Mouse (Mus musculus) neural tube, embryonic 11.5 days (tissue): Measurements from ENCODE around the gene Ewsr1. TPM values are rescaled to one million over a fixed set of nuclear protein-coding genes. Genes with fewer than 3 reads are reported as not detected.
"Not testable (repeated sequence)": the region's sequence is repeated elsewhere in the genome, so short reads cannot be mapped to it uniquely, and the experiment has no call there.

Experiments
- ATAC-seq: fragments of 200-750 bp; cut with Nextera tagmentation; 2 replicates; pipeline ENCODE4 v1.8.0; 2017; ENCODE audit warnings: moderate number of reproducible peaks, mild to moderate bottlenecking, moderate TSS enrichment, moderate library complexity; ENCODE audit not compliant: insufficient read depth, low FRiP score, low TSS enrichment
- DNase-seq: peaks from one replicate; pipeline ENCODE4 v3.0.0-alpha.2; 2015; ENCODE audit warnings: low spot score
- H3K27ac ChIP-seq: fragments of 300-500 bp; sonication (generic); 2 replicates; pipeline ENCODE4 v1.5.1; 2014; ENCODE audit warnings: low read depth, mild to moderate bottlenecking, low read length
- H3K27me3 ChIP-seq: fragments of 300-500 bp; sonication (generic); 2 replicates; pipeline ENCODE4 v1.6.1; 2014; ENCODE audit warnings: mild to moderate bottlenecking, low read length, mixed read lengths; ENCODE audit not compliant: control insufficient read depth, insufficient read depth
- H3K36me3 ChIP-seq: fragments of 300-500 bp; sonication (generic); 2 replicates; pipeline ENCODE4 v1.6.1; 2014; ENCODE audit warnings: mild to moderate bottlenecking, low read length, moderate library complexity, mixed read lengths; ENCODE audit not compliant: control insufficient read depth, insufficient read depth
- H3K4me1 ChIP-seq: fragments of 300-500 bp; sonication (generic); 2 replicates; pipeline ENCODE4 v1.6.1; 2014; ENCODE audit warnings: low read length, mixed read lengths; ENCODE audit not compliant: control insufficient read depth, insufficient read depth
- H3K4me2 ChIP-seq: fragments of 300-500 bp; sonication (generic); 2 replicates; pipeline ENCODE4 v1.6.1; 2014; ENCODE audit warnings: low read depth, mild to moderate bottlenecking, moderate library complexity
- H3K4me3 ChIP-seq: fragments of 300-500 bp; sonication (generic); 2 replicates; pipeline ENCODE4 v1.5.1; 2014; ENCODE audit warnings: low read depth, low read length
- H3K9ac ChIP-seq: fragments of 300-500 bp; sonication (generic); 2 replicates; pipeline ENCODE4 v1.6.1; 2014; ENCODE audit warnings: mild to moderate bottlenecking, low read length
- H3K9me3 ChIP-seq: fragments of 300-500 bp; sonication (generic); 2 replicates; pipeline ENCODE4 v1.6.1; 2016; ENCODE audit warnings: low read length; ENCODE audit not compliant: control insufficient read depth
- WGBS: fragments of 180-500 bp; shearing (Covaris S2); extraction: QIAGEN DNeasy Blood & Tissue Kit; methylation state at CpG from one replicate; pipeline ENCODE4 v1.1.7; 2014; 5-methylcytosine and 5-hydroxymethylcytosine counted together
- polyA plus RNA-seq: library from polyadenylated mRNA; unstranded; fragments of >200 nt; fragmentation: Nextera tagmentation; extraction: Ambion mirVana; gene quantifications from 2 replicates; pipeline ENCODE4 v1.2.1, GENCODE M21; 2014

Gene Ewsr1
- polyA plus RNA-seq, 1 experiment from 2014 or later, result 456 TPM

DNA sequence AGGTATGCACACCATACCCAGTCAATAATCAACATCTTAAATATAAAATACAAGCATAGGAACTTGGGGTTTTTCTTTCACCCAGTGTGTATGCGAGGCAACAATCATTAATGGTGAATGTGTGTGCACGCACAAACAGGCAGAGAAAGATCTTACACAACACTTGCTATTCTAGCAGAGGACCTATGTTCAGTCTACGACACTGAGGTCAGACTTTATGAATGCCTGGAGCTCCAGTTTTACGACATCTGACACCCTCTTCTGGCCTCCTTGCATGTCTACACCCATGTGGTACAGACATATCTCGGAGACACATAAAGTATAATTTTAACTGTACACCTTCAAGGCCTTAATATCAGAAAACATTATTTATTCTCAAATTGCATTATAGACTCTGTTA lies 22.2 kb downstream of the Ewsr1 start:
- WGBS, result 86% methylated on average over 3 of the region's 5 CpGs
- DNase-seq, H3K9me3 ChIP-seq, H3K9ac ChIP-seq, ATAC-seq, H3K27ac ChIP-seq, H3K27me3 ChIP-seq, H3K4me1 ChIP-seq, H3K4me3 ChIP-seq, H3K4me2 ChIP-seq: not testable (repeated sequence)
- H3K36me3 ChIP-seq, result peaks cover 24% of the 10 kb centered on the region

DNA sequence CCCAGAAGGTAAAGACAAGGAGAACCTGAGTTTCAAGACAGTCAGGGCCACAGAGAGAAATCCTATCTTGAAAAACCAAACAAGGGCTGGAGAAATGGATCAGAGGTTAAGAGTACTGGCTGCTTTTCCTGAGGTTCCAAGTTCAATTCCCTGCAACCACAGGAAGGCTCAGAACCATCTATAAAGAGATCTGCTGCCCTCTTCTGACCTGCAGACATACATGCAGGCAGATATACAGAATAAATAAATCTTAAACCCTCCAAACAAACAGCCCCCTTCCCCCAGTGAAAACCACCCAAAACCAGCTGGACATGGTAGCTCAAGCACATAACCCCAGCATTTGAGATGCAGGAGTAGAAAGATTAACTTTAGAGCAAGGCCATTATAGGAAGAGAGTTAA lies 23.3 kb downstream of the Ewsr1 start:
- ATAC-seq (no peak), DNase-seq (no peak)
- Histone ChIP-seq H3K4me2 (no peak overlapping the region), H3K27me3 (no peaks in the 10 kb centered on the region), H3K4me3 (no peak overlapping the region), H3K27ac (no peak overlapping the region), H3K9me3 (no peaks in the 10 kb centered on the region), H3K4me1 (no peaks in the 10 kb centered on the region), H3K36me3 (peaks cover 31% of the 10 kb centered on the region), H3K9ac (no peak overlapping the region)

DNA sequence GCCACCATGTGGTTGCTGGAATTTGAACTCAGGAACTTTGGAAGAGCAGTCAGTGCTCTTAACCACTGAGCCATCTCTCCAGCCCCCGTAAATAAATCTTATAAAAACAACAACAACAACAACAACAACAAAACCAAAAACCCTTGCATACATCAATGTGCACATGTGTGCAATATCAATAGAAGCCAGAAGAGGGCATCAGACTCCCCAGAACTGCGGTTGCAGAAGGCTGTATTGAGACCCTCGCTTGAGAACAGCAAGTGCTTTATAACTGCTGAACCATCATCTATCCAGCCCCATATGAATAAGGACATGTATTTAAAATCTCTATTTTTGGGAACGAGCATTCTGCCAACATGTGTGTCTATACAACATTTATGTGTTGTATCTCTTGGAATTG lies 24.2 kb downstream of the Ewsr1 start:
- H3K9me3 ChIP-seq, result no peaks in the 10 kb centered on the region
- DNase-seq, result no peak
- no peak overlapping the region for H3K4me2 ChIP-seq
- no peak overlapping the region for H3K9ac ChIP-seq
- no peaks in the 10 kb centered on the region for H3K4me1 ChIP-seq
- no peak overlapping the region for H3K4me3 ChIP-seq
- H3K36me3 ChIP-seq, result peaks cover 29% of the 10 kb centered on the region
- no peak overlapping the region for H3K27ac ChIP-seq
- no peak for ATAC-seq
- H3K27me3 ChIP-seq, result no peaks in the 10 kb centered on the region
- 78% methylated on average over 4 of the region's 4 CpGs for WGBS

DNA sequence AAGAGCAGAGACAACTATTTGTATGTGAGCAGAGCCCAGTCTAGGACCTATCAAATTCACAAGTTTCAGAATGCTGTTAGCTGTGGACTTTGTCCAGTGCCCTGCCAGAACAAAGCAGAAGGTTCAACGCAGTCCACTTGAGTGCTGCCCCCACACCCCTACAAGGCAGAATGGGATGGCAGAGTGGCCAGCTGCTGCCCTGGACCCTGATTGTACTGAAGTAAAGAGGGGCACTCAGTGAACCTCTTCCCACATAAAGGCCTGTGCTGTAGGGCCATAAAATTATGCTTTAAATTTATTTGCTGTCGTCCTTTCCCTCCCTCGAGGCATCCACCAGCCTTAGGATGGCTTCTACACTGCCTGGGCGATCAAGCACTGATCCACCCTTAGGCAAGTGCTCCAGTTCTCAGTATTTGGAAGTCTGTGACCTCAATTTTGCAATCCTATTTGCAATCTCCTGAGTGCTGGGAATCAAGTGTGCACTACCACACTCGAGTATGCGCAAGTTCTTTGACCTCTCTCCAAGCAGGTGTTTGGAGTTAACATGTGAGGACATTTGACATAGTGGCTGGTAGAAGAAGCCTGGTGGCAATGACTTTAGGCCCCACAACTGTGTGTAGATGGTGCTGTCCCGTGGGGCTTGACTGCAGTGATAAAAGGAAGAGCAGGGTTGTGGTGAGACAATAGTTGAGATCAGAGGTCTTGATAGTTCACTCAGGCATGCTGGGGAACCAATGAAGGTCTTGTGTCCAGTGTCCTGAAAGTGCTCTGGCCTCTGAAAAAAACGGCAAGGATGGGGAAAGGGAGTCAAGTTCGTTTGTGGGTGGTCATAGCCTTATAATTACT lies 30.7 kb downstream of the Ewsr1 start:
- Histone ChIP-seq H3K4me3 (no peak overlapping the region), H3K4me1 (peaks cover 6% of the 10 kb centered on the region), H3K36me3 (peaks cover 33% of the 10 kb centered on the region), H3K9ac (no peak overlapping the region), H3K27ac (no peak overlapping the region), H3K27me3 (peaks cover 7% of the 10 kb centered on the region), H3K4me2 (no peak overlapping the region), H3K9me3 (no peaks in the 10 kb centered on the region)
- ATAC-seq, result no peak
- DNase-seq, result no peak
- WGBS, result 87% methylated on average over 9 of the region's 9 CpGs

DNA sequence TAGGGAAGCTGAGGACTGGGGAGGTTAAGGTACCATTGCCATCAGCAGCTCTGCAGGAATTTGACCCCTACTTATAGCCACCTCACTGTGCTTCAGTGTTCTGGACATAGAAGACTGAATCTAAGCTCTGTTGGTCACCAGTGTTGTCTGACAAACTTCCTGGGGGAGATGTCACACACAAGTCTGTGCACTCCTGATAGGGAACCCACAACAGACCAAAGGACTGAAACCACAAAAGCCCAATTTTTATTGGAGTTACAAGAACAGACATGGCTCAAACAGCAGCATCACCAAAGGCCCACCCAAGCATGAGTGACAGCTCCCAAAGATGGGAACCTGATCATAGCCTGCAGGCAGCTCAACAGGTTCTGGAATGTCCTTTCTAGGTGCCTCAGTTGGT lies 32.0 kb downstream of the Ewsr1 start:
- Histone ChIP-seq H3K9me3 (no peaks in the 10 kb centered on the region), H3K4me2 (no peak overlapping the region), H3K4me3 (no peak overlapping the region), H3K9ac (no peak overlapping the region), H3K27me3 (peaks cover 20% of the 10 kb centered on the region), H3K36me3 (peaks cover 24% of the 10 kb centered on the region), H3K27ac (no peak overlapping the region), H3K4me1 (peaks cover 17% of the 10 kb centered on the region)
- ATAC-seq (no peak), DNase-seq (no peak)

DNA sequence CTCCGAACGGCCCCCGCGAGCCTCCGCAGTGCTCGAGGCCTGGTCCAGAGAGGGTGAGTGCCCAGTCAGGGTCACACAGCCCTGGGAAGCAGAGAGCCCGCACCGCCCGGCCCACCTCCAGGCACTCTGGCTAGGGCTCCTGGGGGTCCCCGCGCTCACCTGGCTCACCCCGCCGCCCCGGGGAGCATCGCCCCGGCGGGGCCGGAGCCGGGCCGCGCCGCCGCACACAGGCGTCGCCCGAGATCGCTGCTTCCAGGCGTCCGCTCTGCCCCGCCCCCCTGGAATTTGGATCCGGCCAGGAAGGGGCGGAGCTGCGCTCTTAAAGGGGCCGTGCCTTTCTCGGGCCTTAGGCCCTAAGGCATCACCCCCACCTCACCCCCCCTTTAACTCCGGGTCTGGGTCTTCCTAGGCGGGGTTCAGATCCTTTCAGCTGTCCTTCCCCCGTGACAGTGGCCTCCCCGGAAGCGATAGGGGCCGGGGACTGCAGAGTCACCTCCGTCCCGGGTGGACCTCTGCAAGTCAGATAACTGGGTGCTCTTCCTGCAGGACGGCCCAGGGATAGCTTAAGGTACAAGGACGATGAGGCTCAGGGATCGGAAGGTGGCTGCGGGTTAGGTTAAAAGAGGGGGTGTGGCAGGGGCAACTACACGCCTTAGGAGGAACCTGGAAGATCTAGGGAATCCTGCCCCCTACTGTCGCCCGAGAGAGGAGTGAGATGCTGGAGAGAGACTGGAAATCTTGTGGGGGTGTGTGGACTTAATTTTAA lies 33.8 kb downstream of the Ewsr1 start, which contains the start of gene Gas2l1:
TSS of gene Gas2l1 (minus strand) at position 272 of the 766 bp plus-strand sequence.
- peak within 1 kb of the TSS; percentile 63 for H3K9ac ChIP-seq
- H3K4me2 ChIP-seq, result peak within 1 kb of the TSS; percentile 91
- DNase-seq (peak; percentile 91), ATAC-seq (peak; percentile 77)
- peaks cover 11% of the 10 kb centered on the region for H3K36me3 ChIP-seq
- H3K9me3 ChIP-seq, result no peaks in the 10 kb centered on the region
- H3K4me1 ChIP-seq, result peaks cover 30% of the 10 kb centered on the region
- 0 out of 2 replicates have a peak within 1 kb of the TSS, but pooled peaks have one; percentile 34 for H3K27ac ChIP-seq
- peaks cover 38% of the 10 kb centered on the region for H3K27me3 ChIP-seq
- under 1% methylated on average over 34 of the region's 50 CpGs for WGBS
- peak within 1 kb of the TSS; percentile 69 for H3K4me3 ChIP-seq

DNA sequence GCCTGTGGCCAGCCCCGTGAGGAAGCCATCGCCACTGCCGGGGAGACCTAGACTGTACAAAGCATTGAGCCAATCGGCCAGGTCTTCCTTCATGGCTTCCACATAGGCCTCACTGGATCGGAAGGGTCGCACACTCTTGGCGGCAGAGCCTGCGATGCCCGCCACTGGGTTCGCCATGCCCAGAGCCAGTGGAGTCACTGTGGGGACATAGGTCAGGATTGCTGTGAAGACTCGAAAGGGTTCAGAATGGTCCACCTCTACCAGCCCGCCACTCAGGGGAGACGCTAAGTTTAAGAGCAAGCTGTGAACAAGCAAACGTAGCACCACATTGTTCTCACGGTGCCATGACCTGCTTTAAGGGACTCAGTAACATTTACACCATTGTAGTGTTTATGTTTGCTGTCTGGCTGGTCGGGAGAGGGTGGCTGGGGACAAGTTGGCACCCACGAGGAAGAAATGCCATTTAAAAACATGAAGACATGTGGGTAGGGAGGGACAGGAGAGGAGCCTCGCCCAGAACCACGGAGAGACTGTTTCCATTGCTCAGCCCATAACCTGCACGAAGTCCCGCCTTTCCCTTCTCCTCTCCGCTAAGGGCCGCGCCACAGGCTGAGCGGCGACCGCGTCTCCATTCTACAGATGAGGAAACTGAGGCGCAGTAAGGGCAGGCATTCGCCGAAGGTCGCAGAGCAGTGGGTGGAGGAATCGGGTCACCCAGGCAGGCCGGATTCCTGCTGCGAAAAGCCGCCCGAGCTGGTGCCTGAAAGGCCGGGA lies 34.6 kb downstream of the Ewsr1 start:
- no peak overlapping the region for H3K27ac ChIP-seq
- no peak for DNase-seq
- ATAC-seq, result no peak
- H3K9me3 ChIP-seq, result no peaks in the 10 kb centered on the region
- H3K4me3 ChIP-seq, result peak overlapping the region; percentile 69
- peak overlapping the region; percentile 63 for H3K9ac ChIP-seq
- H3K4me1 ChIP-seq, result peaks cover 30% of the 10 kb centered on the region
- 15% methylated on average over 37 of the region's 38 CpGs for WGBS
- peaks cover 11% of the 10 kb centered on the region for H3K36me3 ChIP-seq
- H3K4me2 ChIP-seq, result peak overlapping the region; percentile 91
- peaks cover 46% of the 10 kb centered on the region for H3K27me3 ChIP-seq

DNA sequence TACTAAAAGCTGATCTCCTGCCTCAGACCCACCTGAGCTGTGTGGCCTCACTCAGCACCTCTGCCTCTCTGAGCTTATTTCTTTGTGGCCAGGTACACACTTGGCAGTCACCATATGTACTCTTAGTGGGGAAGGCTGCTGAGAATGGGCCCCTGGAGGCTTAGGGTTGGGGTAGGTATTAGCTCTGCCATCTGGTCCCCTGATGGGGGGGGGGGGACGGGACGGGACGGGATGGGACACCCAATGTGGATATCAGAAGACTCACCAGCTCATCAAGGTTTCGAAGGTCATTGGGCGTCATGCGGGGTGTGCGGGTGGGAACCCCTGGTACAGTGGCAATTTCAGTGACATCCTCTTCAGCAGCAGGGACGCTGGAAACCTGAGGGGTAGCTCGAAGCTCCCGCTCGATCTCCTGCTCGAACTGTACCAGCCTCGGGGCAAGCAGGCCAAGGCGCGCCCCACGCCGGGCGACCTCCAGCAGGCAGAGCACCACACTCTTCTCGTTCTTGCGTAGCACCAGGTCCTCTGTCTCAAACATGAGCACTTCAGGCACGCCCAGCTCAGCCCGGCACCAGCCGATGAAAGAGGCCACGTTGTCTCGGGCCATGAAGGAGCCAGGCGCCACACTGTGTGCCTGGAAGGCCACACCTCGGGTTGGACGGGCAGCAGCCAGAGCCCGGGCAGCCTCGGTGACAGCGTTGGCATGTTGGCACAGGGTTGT lies 35.3 kb downstream of the Ewsr1 start:
- no peak overlapping the region for H3K9ac ChIP-seq
- no peak for ATAC-seq
- peak overlapping the region; percentile 91; the same call in 1 of the 2 replicates for H3K4me2 ChIP-seq
- no peak overlapping the region for H3K4me3 ChIP-seq
- no peaks in the 10 kb centered on the region for H3K9me3 ChIP-seq
- whole genome bisulfite sequencing, result 47% methylated on average over 31 of the region's 31 CpGs
- peaks cover 30% of the 10 kb centered on the region for H3K4me1 ChIP-seq
- H3K36me3 ChIP-seq, result peaks cover 4% of the 10 kb centered on the region; the same call in 1 of the 2 replicates
- H3K27ac ChIP-seq, result no peak overlapping the region
- DNase-seq, result no peak
- H3K27me3 ChIP-seq, result peaks cover 54% of the 10 kb centered on the region
